Comparison of ENCODE assay signal across 9 mouse cellular contexts in the genomic region with DNA sequence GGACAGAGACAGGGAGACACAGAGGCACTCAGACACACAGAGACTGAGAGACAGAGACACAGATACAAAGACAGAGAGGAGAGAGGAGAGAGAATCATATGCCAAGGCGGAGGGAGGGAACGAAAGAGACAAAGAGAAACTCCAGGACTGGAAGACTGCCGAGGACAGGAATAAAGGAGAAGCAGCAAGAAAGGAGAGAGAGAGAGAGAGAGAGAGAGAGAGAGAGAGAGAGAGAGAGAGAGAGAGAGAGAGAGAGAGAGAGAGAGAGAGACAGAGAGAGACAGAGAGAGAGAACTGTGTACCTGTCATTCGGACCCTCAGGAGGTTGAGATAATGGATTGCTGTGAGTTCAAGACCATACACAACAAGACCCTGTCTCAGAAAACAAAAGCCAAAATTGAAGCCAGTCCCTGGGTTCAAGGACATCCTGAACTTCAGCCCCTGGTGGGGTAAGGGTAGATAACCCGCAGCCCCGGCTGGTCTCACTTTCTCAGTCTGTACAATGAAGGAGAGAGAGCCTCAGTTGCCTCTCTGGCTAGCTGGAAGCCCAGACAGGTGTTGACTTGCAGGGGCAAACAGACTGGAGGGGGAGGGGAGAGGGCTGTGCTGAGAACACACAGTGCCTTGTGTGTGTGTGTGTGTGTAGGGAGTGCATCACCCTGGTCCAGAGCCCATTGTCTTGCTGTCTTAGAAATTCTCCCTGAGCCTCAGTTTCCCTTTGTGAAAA. TPM values are rescaled to one million over a fixed set of nuclear protein-coding genes. Genes with fewer than 3 reads are reported as not detected.
A peak's percentile ranks its signal among the peaks of the same experiment; 100 is the strongest.
DNase-seq lines count a peak whose midpoint lies in the region; ATAC-seq and TF ChIP-seq lines count a peak whose summit lies in the region.
"Had no signal": no experiment of that assay in that cellular context is flagged by ENCODE, and none has a peak within 500 bp of the region (broad histone marks: within the 10 kb centered on the region; RNA-seq: fewer than 3 reads in every experiment).

No protein-coding gene starts in this region.

- intact Hi-C loops in heart, adult 2 months (cut with DNase I) = loop anchor here (2.0 to 5.0 kb wide), 3 partner anchors 49 to 168 kb away; partner anchors contain the start of genes Bloc1s3, Ppp1r37, Relb and Trappc6a
- intact Hi-C loops in heart, postnatal 25 days (cut with DNase I) = loop anchor here (5.0 kb wide), 1 partner anchor 113 kb away; no protein-coding TSS in a partner anchor

- WGBS in heart, adult 2 months = 26% methylated on average over 6 of the region's 6 CpGs
- 21% methylated on average over 6 of the region's 6 CpGs for WGBS in forebrain, embryonic 14.5 days
- WGBS in liver, embryonic 14.5 days (ENCODE audit: insufficient replicate concordance) = 23% methylated on average over 6 of the region's 6 CpGs

- peaks cover 2% of the 10 kb centered on the region; the same call in 1 of the 2 replicates for H3K4me1 ChIP-seq in heart, adult 2 months (ENCODE audit: control insufficient read depth, insufficient read depth, low read length)
- H3K4me1 ChIP-seq in CH12.LX (ENCODE audit: control insufficient read depth in 1 of 2, insufficient read depth in 2 of 2) = peaks cover 5 to 27% of the 10 kb centered on the region in 2 experiments
- peaks cover 13% of the 10 kb centered on the region for H3K4me1 ChIP-seq in forebrain, embryonic 14.5 days (ENCODE audit: control insufficient read depth, insufficient read depth, low read length)
- H3K4me1 ChIP-seq in liver, embryonic 14.5 days (replicated peaks; ENCODE audit: control insufficient read depth in 2 of 2, insufficient read depth in 2 of 2, low read length in 1 of 2) = 0 out of 4 replicates have a peak, but pooled peaks cover 0 to 2% of the 10 kb centered on the region in 2 experiments

- DNase-seq in heart, adult 2 months = no peak
- no peak for DNase-seq in heart, postnatal 25 days (ENCODE audit: low spot score)
- no peak for DNase-seq in CH12.LX (ENCODE audit: extremely low read depth)
- DNase-seq in forebrain, embryonic 14.5 days (ENCODE audit: low spot score) = no peak
- DNase-seq in liver, embryonic 14.5 days (ENCODE audit: low read depth in 3 of 3, low spot score in 3 of 3) = no peak
- no peak for DNase-seq in natural killer cell, adult 2 months (ENCODE audit: low spot score in 2 of 2)
- DNase-seq in cerebellum, adult 11 months = no peak
- DNase-seq in ovary, postnatal 10 days (ENCODE audit: low spot score) = no peak

- peak overlapping the region; percentile 84 for H3K27ac ChIP-seq in heart, adult 2 months
- no peak overlapping the region for H3K27ac ChIP-seq in CH12.LX (ENCODE audit: insufficient read depth, low read depth)
- H3K27ac ChIP-seq in forebrain, embryonic 14.5 days (ENCODE audit: low read depth, low read length) = peak overlapping the region; percentile 82
- H3K27ac ChIP-seq in liver, embryonic 14.5 days = no peak overlapping the region

- peaks cover 5% of the 10 kb centered on the region for H3K79me2 ChIP-seq in heart, adult 2 months (replicated peaks; ENCODE audit: control insufficient read depth, insufficient read depth, low read length)
- peaks cover 4% of the 10 kb centered on the region; the same call in 1 of the 2 replicates for H3K79me2 ChIP-seq in CH12.LX (replicated peaks; ENCODE audit: control insufficient read depth, extremely low read depth, insufficient read depth, poor library complexity, severe bottlenecking)

- H3K4me3 ChIP-seq in heart, adult 2 months = peak overlapping the region; percentile 67
- peak overlapping the region; percentile 40 to 78 (median 65) for H3K4me3 ChIP-seq in CH12.LX (replicated peaks in 1 of 3; ENCODE audit: low read depth in 2 of 3, low read length in 2 of 3, poor library complexity in 1 of 3)
- peak overlapping the region; percentile 93 for H3K4me3 ChIP-seq in forebrain, embryonic 14.5 days (ENCODE audit: low read depth, low read length)
- H3K4me3 ChIP-seq in liver, embryonic 14.5 days (ENCODE audit: insufficient read depth in 1 of 2, low read depth in 2 of 2, low read length in 2 of 2) = peak overlapping the region; percentile 72 to 78

- TF ChIP-seq CTCF in heart, adult 2 months (IDR thresholded peaks at IDR 0.05) = no peak
- no peak for TF ChIP-seq CTCF in CH12.LX (conservative IDR thresholded peaks at IDR 0.05 in 1 of 2, IDR thresholded peaks at IDR 0.05 in 1 of 2; ENCODE audit: low read depth in 2 of 2, low read length in 2 of 2)
- TF ChIP-seq CTCF in liver, embryonic 14.5 days (IDR thresholded peaks at IDR 0.05; ENCODE audit: low read depth) = no peak

- no peak for ATAC-seq in forebrain, embryonic 14.5 days
- ATAC-seq in liver, embryonic 14.5 days (ENCODE audit: insufficient read depth) = no peak

- TF ChIP-seq EP300 in heart, adult 2 months (IDR thresholded peaks at IDR 0.05; ENCODE audit: insufficient read depth, low read depth, low read length) = no peak
- TF ChIP-seq EP300 in CH12.LX (IDR thresholded peaks at IDR 0.05; ENCODE audit: low read length) = no peak
- TF ChIP-seq EP300 in liver, embryonic 14.5 days (IDR thresholded peaks at IDR 0.05; ENCODE audit: low read depth) = no peak

- no peaks in the 10 kb centered on the region; the same call in 1 of the 2 replicates for H3K36me3 ChIP-seq in heart, adult 2 months (ENCODE audit: control insufficient read depth, insufficient read depth, low read length)
- peaks cover 0 to 18% of the 10 kb centered on the region in 2 experiments for H3K36me3 ChIP-seq in CH12.LX (replicated peaks in 1 of 2; ENCODE audit: control insufficient read depth in 1 of 2, insufficient read depth in 1 of 2, low read length in 1 of 2)
- H3K36me3 ChIP-seq in forebrain, embryonic 14.5 days (ENCODE audit: control insufficient read depth, insufficient read depth, low read length) = peaks cover 7% of the 10 kb centered on the region; the same call in 1 of the 2 replicates
- H3K36me3 ChIP-seq in liver, embryonic 14.5 days (replicated peaks; ENCODE audit: control insufficient read depth, insufficient read depth, low read depth) = no peaks in the 10 kb centered on the region

- H3K9ac ChIP-seq in heart, adult 2 months (ENCODE audit: low read depth, low read length) = peak overlapping the region; percentile 73
- H3K9ac ChIP-seq in CH12.LX (ENCODE audit: insufficient read depth, low read depth) = peak overlapping the region; percentile 53; the same call in 1 of the 2 replicates
- H3K9ac ChIP-seq in forebrain, embryonic 14.5 days (ENCODE audit: low read length) = peak overlapping the region; percentile 88
- H3K9ac ChIP-seq in liver, embryonic 14.5 days (replicated peaks) = peak overlapping the region; percentile 53

- in situ Hi-C loops in CH12.LX (cut with MboI; ENCODE audit: low pct_ligation_motif_present, low pct_unique_long_range_greater_than_20kb, low sequenced_read_pairs) = no loop called here

- dilution Hi-C loops in CH12.LX (cut with MboI; ENCODE audit: extremely low pct_ligation_motif_present, extremely low pct_unique_long_range_greater_than_20kb, low sequenced_read_pairs) = no loop called here

- TF ChIP-seq POLR2A in heart, adult 2 months (IDR thresholded peaks at IDR 0.05; ENCODE audit: insufficient read depth, low read depth, low read length) = no peak
- no peak for TF ChIP-seq POLR2A in CH12.LX (IDR thresholded peaks at IDR 0.05; ENCODE audit: low read depth, low read length)

- H3K4me2 ChIP-seq in CH12.LX (ENCODE audit: insufficient read depth, low read depth, poor library complexity, severe bottlenecking) = peak overlapping the region; percentile 97
- peak overlapping the region; percentile 74 for H3K4me2 ChIP-seq in forebrain, embryonic 14.5 days (ENCODE audit: low read length)
- H3K4me2 ChIP-seq in liver, embryonic 14.5 days (ENCODE audit: low read depth) = peak overlapping the region; percentile 85

- TF ChIP-seq RAD21 in CH12.LX (IDR thresholded peaks at IDR 0.05; ENCODE audit: low read depth, low read length) = no peak

- H3K27me3 ChIP-seq in heart, adult 2 months (ENCODE audit: control insufficient read depth, insufficient read depth, low read length) = no peaks in the 10 kb centered on the region
- peaks cover 15% of the 10 kb centered on the region for H3K27me3 ChIP-seq in CH12.LX (replicated peaks)
- no peaks in the 10 kb centered on the region for H3K27me3 ChIP-seq in forebrain, embryonic 14.5 days (replicated peaks; ENCODE audit: control insufficient read depth, insufficient read depth, low read length)
- H3K27me3 ChIP-seq in liver, embryonic 14.5 days (ENCODE audit: control insufficient read depth, insufficient read depth, low read length) = no peaks in the 10 kb centered on the region

- no peaks in the 10 kb centered on the region for H3K9me3 ChIP-seq in CH12.LX (replicated peaks; ENCODE audit: low read length)
- no peaks in the 10 kb centered on the region for H3K9me3 ChIP-seq in forebrain, embryonic 14.5 days (replicated peaks; ENCODE audit: control insufficient read depth, low read length)
- no peaks in the 10 kb centered on the region for H3K9me3 ChIP-seq in liver, embryonic 14.5 days (ENCODE audit: control insufficient read depth, low read length)

RNA-seq across cellular contexts. Expression of gene Mark4, which starts 0.7 kb away (rescaled TPM):
- 10 to 100 TPM; 22.4 to 27.2 TPM for total RNA-seq in heart, adult 2 months (2021)
- polyA plus RNA-seq in heart, adult 2 months (2012; rRNA removed) = 11.1 and 11.8 TPM in 2 replicates
- total RNA-seq in heart, postnatal 25 days (2021) = 10 to 100 TPM; 22.3 to 24.3 TPM
- total RNA-seq in CH12.LX (2012; rRNA removed) (5.2 and 7.3 TPM in 2 replicates), CH12.LX (2014; rRNA removed) (1.7 and 1.9 TPM in 2 replicates)
- polyA plus RNA-seq in CH12.LX (2012; ENCODE audit: insufficient read length, low read depth) = 9.6 and 11.9 TPM in 2 replicates
- polyA plus RNA-seq in forebrain, embryonic 14.5 days (2014; fragmentation: Nextera tagmentation; extraction: Ambion mirVana) = 9.2 and 13.0 TPM in 2 replicates
- polyA plus RNA-seq in liver, embryonic 14.5 days (2012; rRNA removed) = 2.4 and 2.5 TPM in 2 replicates
- 0.80 and 2.5 TPM in 2 replicates for polyA plus RNA-seq in liver, embryonic 14.5 days (2014; fragmentation: Nextera tagmentation; extraction: Ambion mirVana)

RNA-seq across cellular contexts. Expression of gene Exoc3l2, which starts 3.8 kb away (rescaled TPM):
- total RNA-seq in heart, adult 2 months (2021) = 1 to 10 TPM in 1 of 2 experiments, under 1 TPM in 1; 0.80 to 1.2 TPM
- 1.5 and 1.7 TPM in 2 replicates for polyA plus RNA-seq in heart, adult 2 months (2012; rRNA removed)
- 1 to 10 TPM; 1.2 to 1.3 TPM for total RNA-seq in heart, postnatal 25 days (2021)
- total RNA-seq in CH12.LX (2012; rRNA removed) = 0.08 TPM in 2 replicates
- total RNA-seq in CH12.LX (2014; rRNA removed) = not detected in 2 replicates
- polyA plus RNA-seq in CH12.LX (2012; ENCODE audit: insufficient read length, low read depth) = not detected in 2 replicates
- 0.16 and 0.25 TPM in 2 replicates for polyA plus RNA-seq in forebrain, embryonic 14.5 days (2014; fragmentation: Nextera tagmentation; extraction: Ambion mirVana)
- polyA plus RNA-seq in liver, embryonic 14.5 days (2012; rRNA removed) = 1.7 and 1.9 TPM in 2 replicates
- 0.48 and 0.78 TPM in 2 replicates for polyA plus RNA-seq in liver, embryonic 14.5 days (2014; fragmentation: Nextera tagmentation; extraction: Ambion mirVana)

RNA-seq across cellular contexts. Expression of gene Bloc1s3, which starts 48.9 kb away (rescaled TPM):
- 1 to 10 TPM; 2.2 to 2.5 TPM for total RNA-seq in heart, adult 2 months (2021)
- polyA plus RNA-seq in heart, adult 2 months (2012; rRNA removed) = 3.9 and 5.4 TPM in 2 replicates
- 1 to 10 TPM; 2.3 to 2.4 TPM for total RNA-seq in heart, postnatal 25 days (2021)
- total RNA-seq in CH12.LX (2012; rRNA removed) (5.1 and 6.7 TPM in 2 replicates), CH12.LX (2014; rRNA removed) (6.9 and 8.0 TPM in 2 replicates)
- 3.8 and 4.9 TPM in 2 replicates for polyA plus RNA-seq in CH12.LX (2012; ENCODE audit: insufficient read length, low read depth)
- 2.1 and 2.3 TPM in 2 replicates for polyA plus RNA-seq in forebrain, embryonic 14.5 days (2014; fragmentation: Nextera tagmentation; extraction: Ambion mirVana)
- 2.0 and 2.7 TPM in 2 replicates for polyA plus RNA-seq in liver, embryonic 14.5 days (2012; rRNA removed)
- polyA plus RNA-seq in liver, embryonic 14.5 days (2014; fragmentation: Nextera tagmentation; extraction: Ambion mirVana) = 0.39 and 0.56 TPM in 2 replicates

RNA-seq across cellular contexts. Expression of gene Trappc6a, which starts 48.9 kb away (rescaled TPM):
- 10 to 100 TPM; 32.2 to 33.5 TPM for total RNA-seq in heart, adult 2 months (2021)
- 32.9 and 45.0 TPM in 2 replicates for polyA plus RNA-seq in heart, adult 2 months (2012; rRNA removed)
- total RNA-seq in heart, postnatal 25 days (2021) = 10 to 100 TPM; 35.6 to 35.9 TPM
- total RNA-seq in CH12.LX (2012; rRNA removed) (114 and 201 TPM in 2 replicates), CH12.LX (2014; rRNA removed) (72.2 and 77.8 TPM in 2 replicates)
- 37.2 and 41.1 TPM in 2 replicates for polyA plus RNA-seq in CH12.LX (2012; ENCODE audit: insufficient read length, low read depth)
- polyA plus RNA-seq in forebrain, embryonic 14.5 days (2014; fragmentation: Nextera tagmentation; extraction: Ambion mirVana) = 34.2 and 42.5 TPM in 2 replicates
- polyA plus RNA-seq in liver, embryonic 14.5 days (2012; rRNA removed) = 24.1 and 28.1 TPM in 2 replicates
- 40.0 and 40.2 TPM in 2 replicates for polyA plus RNA-seq in liver, embryonic 14.5 days (2014; fragmentation: Nextera tagmentation; extraction: Ambion mirVana)

RNA-seq across cellular contexts. Expression of gene Ckm, which starts 54.7 kb away (rescaled TPM):
- 1,000 to 10,000 TPM; 3,482 to 3,985 TPM for total RNA-seq in heart, adult 2 months (2021)
- polyA plus RNA-seq in heart, adult 2 months (2012; rRNA removed) = 7,008 and 7,255 TPM in 2 replicates
- total RNA-seq in heart, postnatal 25 days (2021) = 1,000 to 10,000 TPM; 4,463 to 5,048 TPM
- total RNA-seq in CH12.LX (2012; rRNA removed) (0.21 and 0.47 TPM in 2 replicates), CH12.LX (2014; rRNA removed) (0.08 and 0.92 TPM in 2 replicates)
- polyA plus RNA-seq in CH12.LX (2012; ENCODE audit: insufficient read length, low read depth) = not detected in 2 replicates
- not detected in 2 replicates for polyA plus RNA-seq in forebrain, embryonic 14.5 days (2014; fragmentation: Nextera tagmentation; extraction: Ambion mirVana)
- 0.12 and 0.14 TPM in 2 replicates for polyA plus RNA-seq in liver, embryonic 14.5 days (2012; rRNA removed)
- 0.11 and 0.19 TPM in 2 replicates for polyA plus RNA-seq in liver, embryonic 14.5 days (2014; fragmentation: Nextera tagmentation; extraction: Ambion mirVana)
- total RNA-seq: left cerebral cortex, postnatal 25 days had no signal

Comparison
In these comparisons a context has a peak if more than half of its experiments do, and no peak if none do; other contexts are left out.
1. H3K27ac ChIP-seq: peak in heart, adult 2 months (single experiment) and forebrain, embryonic 14.5 days (single experiment); none in CH12.LX (single experiment) and liver, embryonic 14.5 days (single experiment).
2. Peak in every context shown above with its lines, with median percentiles within 50 percentile points of each other: H3K4me3 ChIP-seq, H3K9ac ChIP-seq and H3K4me2 ChIP-seq.